Mouse (Mus musculus): ENCODE data around the gene Gm6502.
"Not testable (repeated sequence)": the region's sequence is repeated elsewhere in the genome, so short reads cannot be mapped to it uniquely, and the experiment has no call there.

Gm6502 gene

GRCm38 (mm10) chr5:94314135-94314534, at the start of gene Gm6502:
Gm6502 (plus strand) TSS chr5:94314435.
- not testable (repeated sequence) for DNase-seq

DNA sequence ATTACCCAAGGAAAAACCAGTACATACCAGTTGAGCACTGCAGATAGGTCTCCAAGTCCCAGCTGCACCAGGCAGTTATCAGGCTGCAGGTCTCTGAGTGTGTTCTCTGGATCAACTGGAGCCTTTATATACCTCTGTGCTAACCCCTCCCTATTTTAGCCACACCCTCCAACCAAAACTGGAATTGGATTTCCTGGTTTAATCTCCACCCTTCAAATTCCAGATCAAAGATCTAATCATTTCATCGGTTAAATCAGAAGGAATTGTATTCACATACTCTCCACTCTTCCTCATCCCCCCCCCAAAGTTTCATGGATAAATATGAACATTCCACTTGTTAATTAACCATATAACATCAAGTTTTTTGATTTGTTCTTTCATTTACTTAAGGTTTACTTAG, 7.5 kb upstream of the Gm6502 start, which contains the start of gene A430089I19Rik:
A430089I19Rik (minus strand) TSS at position 101 of the 400 bp plus-strand sequence.
- DNase-seq = not testable (repeated sequence)

DNA sequence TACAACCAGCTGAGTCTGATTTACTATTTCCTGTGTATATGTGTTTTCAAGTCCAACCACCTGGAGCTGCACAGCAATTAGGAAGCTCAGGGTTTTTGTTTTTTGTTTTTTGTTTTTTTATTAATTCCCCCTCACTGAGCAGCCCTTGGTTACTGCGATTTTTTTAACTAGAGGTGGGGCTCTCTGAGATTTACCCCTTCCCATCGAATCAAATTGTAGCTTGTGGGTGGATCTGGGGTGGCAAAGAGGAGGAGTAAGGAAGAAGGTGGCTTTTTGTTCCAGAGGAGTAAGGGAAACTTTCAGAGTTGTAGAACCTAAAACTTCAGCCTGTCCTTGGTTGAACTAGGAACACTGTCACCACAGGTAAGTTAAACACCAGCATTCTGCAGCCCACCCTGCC, 25.2 kb downstream of the Gm6502 start, which contains the start of gene AA792892:
AA792892 (plus strand) TSS at position 301 of the 400 bp plus-strand sequence.
- DNase-seq = not testable (repeated sequence)

All from lung, adult 18-20 months (tissue).